Mouse (Mus musculus) layer of hippocampus, postnatal 14 days (tissue): ENCODE measurements at regions not wholly inside any gene's neighbourhood (a gene's known extent, or its start where the extent isn't known, plus 50 kb on each side); places are given as distances from the start of the nearest gene placed in this dataset.

ENCODE experiments used
- DNase-seq, 2 experiments: peaks; one replicate each; pipeline ENCODE4 v3.0.0; 2021 to 2022; ENCODE audit warnings: low spot score in 2 of 2, mixed read lengths in 1 of 2

GRCm38 (mm10) chr1:77008001-77008400 lies 506.9 kb downstream of the Epha4 start:
- no peak for DNase-seq

GRCm38 (mm10) chr1:77010608-77011214 lies 504.2 kb downstream of the Epha4 start:
- DNase-seq: no peak

DNA sequence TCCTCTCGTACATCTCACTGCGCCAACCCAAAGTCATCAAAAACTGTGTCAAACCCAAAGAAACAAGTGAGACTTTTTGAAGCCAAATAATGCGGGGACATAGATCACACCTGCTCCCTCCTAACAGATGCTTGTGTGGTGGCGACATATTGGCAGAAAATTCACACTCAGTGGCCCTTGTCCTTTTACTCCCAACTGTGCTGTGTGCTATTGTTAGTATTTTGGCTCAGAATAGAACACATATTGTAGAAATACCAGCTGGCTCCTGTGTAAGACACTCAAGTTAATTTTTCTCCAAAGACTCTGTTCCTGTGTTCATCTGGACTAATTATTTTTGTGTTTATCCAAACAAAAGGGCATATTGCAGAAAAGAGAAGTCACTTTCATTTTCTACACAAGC lies 487.2 kb downstream of the Epha4 start:
- DNase-seq: peak; percentile 46 to 84

DNA sequence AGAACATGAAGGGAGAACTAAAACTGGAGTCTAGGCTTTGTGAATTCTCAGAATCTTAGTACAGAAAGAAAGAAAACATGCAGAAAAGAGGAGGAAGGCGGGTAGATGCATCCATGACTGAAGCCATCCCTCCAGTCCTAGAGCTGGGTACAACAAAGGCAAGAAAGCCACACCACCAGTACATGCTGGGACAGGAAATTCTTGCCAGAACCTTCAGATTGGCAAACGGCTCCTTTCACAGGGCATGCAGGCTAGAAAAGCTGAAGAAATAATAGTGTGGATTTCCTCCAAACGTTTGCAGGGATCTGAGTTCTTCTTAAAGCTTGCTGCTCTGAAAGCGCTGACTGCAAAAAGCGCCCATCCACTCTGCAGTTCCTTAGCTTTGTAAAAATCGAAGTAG lies 486.7 kb downstream of the Epha4 start:
- DNase-seq: no peak

GRCm38 (mm10) chr1:77029091-77029490 lies 485.8 kb downstream of the Epha4 start:
- DNase-seq: no peak

DNA sequence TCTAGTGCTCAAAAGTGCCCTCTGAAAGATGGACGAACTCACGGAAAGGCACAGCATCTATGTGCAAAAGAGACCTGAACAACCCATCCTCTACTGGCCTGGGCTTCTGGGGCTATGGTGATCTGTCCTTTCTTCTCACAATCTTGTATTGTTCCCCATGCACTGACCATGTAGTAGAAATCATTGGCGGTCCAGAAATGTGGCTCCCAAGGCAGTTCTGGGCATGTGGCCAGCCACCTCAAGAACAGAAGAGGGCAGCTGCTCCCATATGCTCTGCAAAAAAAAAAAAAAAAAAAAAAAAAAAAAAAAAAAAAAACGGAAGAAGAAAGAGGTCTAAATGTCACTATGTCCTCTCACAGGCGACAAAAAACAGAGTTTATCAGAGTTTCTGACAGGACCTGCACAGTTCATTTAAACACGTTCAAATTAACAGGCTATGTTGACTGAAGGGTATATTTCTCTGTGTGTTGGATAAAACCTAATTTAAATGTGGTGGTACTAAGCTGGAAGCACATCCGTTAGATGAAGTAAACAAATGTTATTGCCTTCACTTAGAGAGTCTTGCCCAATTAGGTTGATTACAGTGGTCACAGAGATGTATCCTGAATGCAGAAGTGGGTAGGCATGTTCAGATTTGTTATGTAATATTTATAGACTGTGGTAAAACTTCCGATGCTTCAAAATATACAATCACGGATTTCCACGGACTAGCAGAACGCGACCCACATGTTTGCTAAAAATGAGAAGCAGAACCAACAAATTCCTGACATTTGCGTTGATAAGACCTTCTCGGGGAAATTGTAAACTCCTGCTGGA lies 470.9 kb downstream of the Epha4 start:
- DNase-seq: no peak

DNA sequence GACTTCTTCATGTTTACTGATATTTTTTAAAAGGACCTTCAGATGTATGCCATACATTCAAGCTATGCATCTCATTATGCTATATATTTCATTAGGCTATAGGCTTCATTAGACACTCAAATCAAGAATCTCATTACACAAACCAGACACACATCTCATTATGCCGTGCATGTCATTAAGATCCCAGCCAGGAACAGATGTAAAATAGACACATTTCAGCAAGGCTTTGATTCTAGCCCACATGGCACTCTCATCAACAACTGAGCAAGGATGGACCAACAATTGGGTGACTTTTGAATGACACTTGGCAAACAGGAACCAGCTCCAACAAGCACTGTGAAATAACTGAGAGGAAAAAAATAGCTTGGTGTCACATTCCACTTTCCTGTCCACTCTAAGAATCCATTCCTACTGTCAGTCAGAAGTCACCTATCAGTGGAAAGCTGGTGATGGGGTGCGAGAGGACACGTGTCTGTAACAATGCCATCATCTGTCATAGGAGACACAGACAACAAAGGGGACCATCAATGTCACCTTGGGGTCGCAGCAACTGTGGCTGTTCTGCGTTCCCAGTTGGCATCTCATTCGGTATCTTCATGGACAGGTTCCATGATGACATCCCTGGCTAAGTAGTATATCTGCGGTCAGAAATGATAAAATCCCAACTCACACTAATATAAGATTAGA lies 466.0 kb downstream of the Epha4 start:
- DNase-seq: no peak

GRCm38 (mm10) chr1:77051239-77051638 lies 463.6 kb downstream of the Epha4 start:
- DNase-seq: no peak

GRCm38 (mm10) chr1:77053837-77054540 lies 460.9 kb downstream of the Epha4 start:
- DNase-seq: no peak

GRCm38 (mm10) chr1:77062468-77062867 lies 452.4 kb downstream of the Epha4 start:
- DNase-seq: no peak

GRCm38 (mm10) chr1:77073071-77073470 lies 441.8 kb downstream of the Epha4 start:
- DNase-seq: no peak

GRCm38 (mm10) chr1:77074926-77075885 lies 439.7 kb downstream of the Epha4 start:
- DNase-seq: no peak

- DNase-seq: no peak
Observed at GRCm38 (mm10) chr1:77080767-77081166, 434.1 kb downstream of the Epha4 start.

DNA sequence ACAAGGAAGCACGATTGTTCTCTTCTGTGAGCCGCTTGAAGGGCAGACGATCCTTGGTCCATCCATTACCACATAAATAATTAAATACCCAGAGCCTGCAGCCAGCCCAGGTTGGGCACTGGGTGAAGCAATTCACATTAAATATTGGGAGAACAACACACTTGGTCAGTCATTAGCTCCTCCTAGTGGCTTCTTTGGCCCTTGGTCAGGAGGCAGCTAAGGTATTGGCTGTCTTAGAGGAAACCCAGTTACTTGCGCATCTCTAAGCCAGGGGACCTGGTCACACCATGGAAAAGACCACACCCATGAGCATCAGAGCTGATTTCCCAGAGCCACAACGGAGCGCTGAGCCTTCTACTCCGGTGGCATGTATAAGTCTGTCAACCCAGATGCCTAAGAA lies 433.2 kb downstream of the Epha4 start:
- no peak for DNase-seq

DNA sequence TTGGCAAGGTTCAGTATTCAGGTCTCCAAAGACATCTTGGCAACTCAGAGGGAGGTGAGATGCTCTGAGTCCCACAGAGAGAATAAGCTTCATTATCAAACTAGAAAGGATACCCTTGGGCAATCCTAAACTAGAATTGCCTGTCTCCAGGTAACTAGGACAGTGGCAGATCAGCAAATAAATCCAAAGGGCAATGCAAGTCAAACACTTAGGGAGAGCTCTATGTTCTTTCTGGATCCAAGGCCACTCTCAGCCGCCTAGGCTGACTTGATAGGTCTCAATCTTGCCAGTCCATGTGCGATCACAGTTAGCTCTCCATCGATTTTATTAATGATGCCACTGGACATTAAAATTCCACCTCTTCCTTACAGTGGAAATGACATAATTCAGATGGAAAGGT lies 432.5 kb downstream of the Epha4 start:
- DNase-seq: no peak

DNA sequence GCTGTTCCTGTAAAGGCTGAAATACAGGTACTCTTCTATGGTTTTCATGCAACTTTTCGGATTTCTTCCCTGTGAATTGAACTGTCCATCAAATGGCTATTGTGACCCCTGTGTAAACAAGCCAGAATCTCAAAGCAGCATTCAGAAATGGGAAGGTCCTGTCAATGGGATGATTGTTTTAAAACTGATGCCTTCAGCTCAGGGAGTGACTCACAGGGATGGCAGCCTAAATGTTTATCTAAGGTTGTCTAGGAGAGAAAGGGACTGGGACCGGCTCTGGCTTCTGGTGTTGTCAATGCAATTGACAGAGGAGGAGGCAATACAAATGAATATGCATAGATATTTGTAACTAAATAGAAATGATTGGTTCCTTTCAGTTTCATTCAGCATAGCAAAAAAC lies 421.3 kb downstream of the Epha4 start:
- no peak for DNase-seq

- DNase-seq: no peak
Observed at GRCm38 (mm10) chr1:77101726-77102272, 413.1 kb downstream of the Epha4 start.

GRCm38 (mm10) chr1:77102421-77103133 lies 412.3 kb downstream of the Epha4 start:
- DNase-seq: peak in 1 of 2 experiments; percentile 40
